Mouse (Mus musculus): ENCODE measurements at regions not wholly inside any gene's neighbourhood (a gene's known extent, or its start where the extent isn't known, plus 50 kb on each side); places are given as distances from the start of the nearest gene placed in this dataset.

GRCm38 (mm10) chr9:50181360-50181759 lies 163.4 kb downstream of the Rpl10-ps3 start:
- Histone ChIP-seq H3K4me3 (no peak overlapping the region), H3K9me3 (no peaks in the 10 kb centered on the region), H3K4me2 (no peak overlapping the region), H3K27ac (replicated peaks) (no peak overlapping the region), H3K36me3 (no peaks in the 10 kb centered on the region), H3K27me3 (replicated peaks) (no peaks in the 10 kb centered on the region), H3K9ac (no peak overlapping the region), H3K4me1 (no peaks in the 10 kb centered on the region)
- WGBS, result 33% methylated on average over 2 of the region's 2 CpGs
- no peak for ATAC-seq (ENCODE audit: extremely low read depth, insufficient number of reproducible peaks, low FRiP score, low TSS enrichment)

GRCm38 (mm10) chr9:50176131-50176530 lies 168.6 kb downstream of the Rpl10-ps3 start:
- H3K9me3 ChIP-seq, result no peaks in the 10 kb centered on the region
- H3K4me3 ChIP-seq, result no peak overlapping the region
- no peaks in the 10 kb centered on the region for H3K36me3 ChIP-seq
- H3K27ac ChIP-seq (replicated peaks), result no peak overlapping the region
- no peak overlapping the region for H3K9ac ChIP-seq
- H3K4me1 ChIP-seq, result no peaks in the 10 kb centered on the region
- 87% methylated on average over 2 of the region's 2 CpGs for WGBS
- ATAC-seq (ENCODE audit: extremely low read depth, insufficient number of reproducible peaks, low FRiP score, low TSS enrichment), result no peak
- no peaks in the 10 kb centered on the region for H3K27me3 ChIP-seq (replicated peaks)
- H3K4me2 ChIP-seq, result no peak overlapping the region

- no peaks in the 10 kb centered on the region for H3K36me3 ChIP-seq
- H3K9ac ChIP-seq, result no peak overlapping the region
- H3K27me3 ChIP-seq (replicated peaks), result no peaks in the 10 kb centered on the region
- no peak overlapping the region for H3K27ac ChIP-seq (replicated peaks)
- no peaks in the 10 kb centered on the region for H3K9me3 ChIP-seq
- ATAC-seq (ENCODE audit: extremely low read depth, insufficient number of reproducible peaks, low FRiP score, low TSS enrichment), result no peak
- no peaks in the 10 kb centered on the region for H3K4me1 ChIP-seq
- no peak overlapping the region for H3K4me3 ChIP-seq
- H3K4me2 ChIP-seq, result peak overlapping the region; percentile 43; the same call in 1 of the 2 replicates
- 31% methylated on average over 7 of the region's 7 CpGs for WGBS
Observed at GRCm38 (mm10) chr9:50171826-50172464, 172.8 kb downstream of the Rpl10-ps3 start.

GRCm38 (mm10) chr9:50171164-50171563 lies 173.6 kb downstream of the Rpl10-ps3 start:
- H3K4me1 ChIP-seq, result no peaks in the 10 kb centered on the region
- no peaks in the 10 kb centered on the region for H3K27me3 ChIP-seq (replicated peaks)
- no peak for ATAC-seq (ENCODE audit: extremely low read depth, insufficient number of reproducible peaks, low FRiP score, low TSS enrichment)
- no peak overlapping the region for H3K27ac ChIP-seq (replicated peaks)
- H3K4me2 ChIP-seq, result no peak overlapping the region
- no peaks in the 10 kb centered on the region for H3K9me3 ChIP-seq
- 71% methylated on average over 2 of the region's 2 CpGs for WGBS
- no peaks in the 10 kb centered on the region for H3K36me3 ChIP-seq
- H3K9ac ChIP-seq, result no peak overlapping the region
- H3K4me3 ChIP-seq, result no peak overlapping the region

GRCm38 (mm10) chr9:50170637-50171036 lies 174.1 kb downstream of the Rpl10-ps3 start:
- Histone ChIP-seq H3K27me3 (replicated peaks) (no peaks in the 10 kb centered on the region), H3K27ac (replicated peaks) (no peak overlapping the region), H3K4me2 (no peak overlapping the region), H3K4me1 (no peaks in the 10 kb centered on the region), H3K9me3 (no peaks in the 10 kb centered on the region), H3K9ac (no peak overlapping the region), H3K4me3 (no peak overlapping the region), H3K36me3 (no peaks in the 10 kb centered on the region)
- WGBS, result 77% methylated on average over 5 of the region's 5 CpGs
- no peak for ATAC-seq (ENCODE audit: extremely low read depth, insufficient number of reproducible peaks, low FRiP score, low TSS enrichment)

GRCm38 (mm10) chr9:50154618-50155017 lies 190.2 kb downstream of the Rpl10-ps3 start:
- H3K27me3 ChIP-seq (replicated peaks), result no peaks in the 10 kb centered on the region
- no peak overlapping the region for H3K27ac ChIP-seq (replicated peaks)
- no peak overlapping the region for H3K4me3 ChIP-seq
- no peak for ATAC-seq (ENCODE audit: extremely low read depth, insufficient number of reproducible peaks, low FRiP score, low TSS enrichment)
- WGBS, result 80% methylated on average over 3 of the region's 3 CpGs
- no peaks in the 10 kb centered on the region for H3K9me3 ChIP-seq
- H3K9ac ChIP-seq, result no peak overlapping the region
- peaks cover 4% of the 10 kb centered on the region for H3K4me1 ChIP-seq
- no peak overlapping the region for H3K4me2 ChIP-seq
- H3K36me3 ChIP-seq, result no peaks in the 10 kb centered on the region

- no peak for ATAC-seq (ENCODE audit: extremely low read depth, insufficient number of reproducible peaks, low FRiP score, low TSS enrichment)
- H3K36me3 ChIP-seq, result no peaks in the 10 kb centered on the region
- H3K4me3 ChIP-seq, result no peak overlapping the region
- H3K27me3 ChIP-seq (replicated peaks), result no peaks in the 10 kb centered on the region; the same call in 1 of the 2 replicates
- H3K9ac ChIP-seq, result no peak overlapping the region
- no peaks in the 10 kb centered on the region for H3K9me3 ChIP-seq
- H3K4me1 ChIP-seq, result peaks cover 4% of the 10 kb centered on the region
- no peak overlapping the region for H3K27ac ChIP-seq (replicated peaks)
- H3K4me2 ChIP-seq, result no peak overlapping the region
Observed at GRCm38 (mm10) chr9:50150091-50150490, 194.7 kb downstream of the Rpl10-ps3 start.

- no peaks in the 10 kb centered on the region; the same call in 1 of the 2 replicates for H3K27me3 ChIP-seq (replicated peaks)
- H3K9ac ChIP-seq, result no peak overlapping the region
- peaks cover 15% of the 10 kb centered on the region for H3K4me1 ChIP-seq
- no peak overlapping the region for H3K4me2 ChIP-seq
- H3K4me3 ChIP-seq, result no peak overlapping the region
- no peak overlapping the region for H3K27ac ChIP-seq (replicated peaks)
- no peaks in the 10 kb centered on the region for H3K9me3 ChIP-seq
- ATAC-seq (ENCODE audit: extremely low read depth, insufficient number of reproducible peaks, low FRiP score, low TSS enrichment), result no peak
- 70% methylated on average over 1 of the region's 1 CpGs for WGBS
- no peaks in the 10 kb centered on the region for H3K36me3 ChIP-seq
Observed at GRCm38 (mm10) chr9:50142756-50143155, 202.0 kb downstream of the Rpl10-ps3 start.

GRCm38 (mm10) chr9:50142091-50142490 lies 202.7 kb downstream of the Rpl10-ps3 start:
- Histone ChIP-seq H3K36me3 (no peaks in the 10 kb centered on the region), H3K27me3 (replicated peaks) (no peaks in the 10 kb centered on the region; the same call in 1 of the 2 replicates), H3K4me3 (no peak overlapping the region), H3K9ac (no peak overlapping the region), H3K4me2 (no peak overlapping the region), H3K4me1 (peaks cover 15% of the 10 kb centered on the region), H3K27ac (replicated peaks) (no peak overlapping the region), H3K9me3 (no peaks in the 10 kb centered on the region)
- ATAC-seq (ENCODE audit: extremely low read depth, insufficient number of reproducible peaks, low FRiP score, low TSS enrichment), result no peak
- 79% methylated on average over 8 of the region's 8 CpGs for WGBS

- Histone ChIP-seq H3K27ac (replicated peaks) (no peak overlapping the region; the same call in 1 of the 2 replicates), H3K9ac (no peak overlapping the region), H3K4me1 (peaks cover 15% of the 10 kb centered on the region), H3K4me2 (no peak overlapping the region), H3K4me3 (no peak overlapping the region), H3K36me3 (no peaks in the 10 kb centered on the region), H3K27me3 (replicated peaks) (no peaks in the 10 kb centered on the region; the same call in 1 of the 2 replicates), H3K9me3 (no peaks in the 10 kb centered on the region)
- ATAC-seq (ENCODE audit: extremely low read depth, insufficient number of reproducible peaks, low FRiP score, low TSS enrichment), result no peak
- 45% methylated on average over 6 of the region's 6 CpGs for WGBS
Observed at GRCm38 (mm10) chr9:50141176-50141575, 203.6 kb downstream of the Rpl10-ps3 start.

GRCm38 (mm10) chr9:50138341-50138978 lies 206.3 kb downstream of the Rpl10-ps3 start:
- H3K36me3 ChIP-seq, result no peaks in the 10 kb centered on the region
- no peaks in the 10 kb centered on the region for H3K27me3 ChIP-seq (replicated peaks)
- no peaks in the 10 kb centered on the region for H3K9me3 ChIP-seq
- H3K4me3 ChIP-seq, result no peak overlapping the region
- WGBS, result 88% methylated on average over 9 of the region's 9 CpGs
- peaks cover 15% of the 10 kb centered on the region for H3K4me1 ChIP-seq
- H3K4me2 ChIP-seq, result no peak overlapping the region
- H3K27ac ChIP-seq (replicated peaks), result no peak overlapping the region
- no peak overlapping the region for H3K9ac ChIP-seq
- ATAC-seq (ENCODE audit: extremely low read depth, insufficient number of reproducible peaks, low FRiP score, low TSS enrichment), result no peak

- H3K9me3 ChIP-seq, result no peaks in the 10 kb centered on the region; the same call in 1 of the 2 replicates
- no peak overlapping the region for H3K27ac ChIP-seq (replicated peaks)
- H3K36me3 ChIP-seq, result no peaks in the 10 kb centered on the region
- 54% methylated on average over 1 of the region's 1 CpGs for WGBS
- ATAC-seq (ENCODE audit: extremely low read depth, insufficient number of reproducible peaks, low FRiP score, low TSS enrichment), result no peak
- H3K27me3 ChIP-seq (replicated peaks), result no peaks in the 10 kb centered on the region
- H3K4me1 ChIP-seq, result peaks cover 11% of the 10 kb centered on the region
- H3K4me2 ChIP-seq, result no peak overlapping the region
- H3K4me3 ChIP-seq, result no peak overlapping the region
- H3K9ac ChIP-seq, result no peak overlapping the region
Observed at GRCm38 (mm10) chr9:50136636-50136985, 208.2 kb downstream of the Rpl10-ps3 start.
